Mouse (Mus musculus) urinary bladder, adult 2 months (tissue): ENCODE measurements around the gene Gstp2. TPM values are rescaled to one million over a fixed set of nuclear protein-coding genes. Genes with fewer than 3 reads are reported as not detected.

ENCODE experiments used
- DNase-seq: peaks from one replicate; pipeline ENCODE4 v3.0.0; 2022; ENCODE audit warnings: low spot score
- polyA plus RNA-seq: library from polyadenylated mRNA; depleted of rRNA; stranded (reverse); fragments of >200 nt; gene quantifications from 2 replicates; pipeline ENCODE4 v1.2.3, GENCODE M21; 2012; rRNA removed

Gene Gstp2
- polyA plus RNA-seq = 69.1 and 69.5 TPM in 2 replicates

GRCm38 (mm10) chr19:4045966-4046865 is at the start of gene Gstp2:
Gene Gstp2, minus strand, starts transcription at chr19:4046023.
- DNase-seq = no peak

GRCm38 (mm10) chr19:4094774-4095303 is 49.0 kb upstream of the Gstp2 start:
- DNase-seq = no peak

DNA sequence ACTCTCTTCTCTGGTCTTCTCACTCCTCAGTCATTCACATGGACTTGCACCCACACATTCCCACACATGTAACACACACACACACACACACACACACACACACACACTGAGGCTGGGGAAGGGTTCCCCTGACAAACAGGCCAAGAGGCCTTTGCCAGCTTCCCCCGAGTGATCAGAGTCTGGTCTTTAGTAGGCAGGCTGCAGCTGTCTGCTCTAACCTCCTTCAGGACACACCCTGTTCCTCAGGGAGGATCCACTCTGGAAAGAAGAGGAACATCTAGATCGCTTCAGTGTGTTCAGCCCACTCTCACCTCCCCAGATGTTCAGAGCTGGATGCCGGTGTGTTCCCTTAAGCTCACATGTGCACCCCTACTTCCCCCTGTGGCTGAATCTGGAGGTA is 48.5 kb upstream of the Gstp2 start:
- DNase-seq = no peak

DNA sequence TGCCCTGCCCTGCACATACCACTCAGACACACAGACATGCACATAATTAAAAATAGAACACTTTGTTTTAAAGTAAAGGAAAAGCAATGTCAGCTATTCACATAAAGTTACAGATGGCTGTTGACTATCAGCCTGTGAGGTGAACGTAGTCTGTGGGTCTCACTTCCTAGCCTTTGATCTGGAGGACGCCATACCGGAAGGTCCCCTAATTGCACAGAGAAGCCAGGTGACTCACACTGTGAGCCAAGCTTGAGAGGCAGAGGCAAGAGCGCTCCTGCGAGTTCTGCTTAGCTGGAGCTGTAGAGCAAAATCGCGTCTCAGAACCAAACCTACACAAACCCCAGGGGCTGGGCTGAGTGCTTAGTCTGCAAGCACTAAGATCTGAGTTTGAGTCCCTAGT is 47.9 kb upstream of the Gstp2 start:
- no peak for DNase-seq

DNA sequence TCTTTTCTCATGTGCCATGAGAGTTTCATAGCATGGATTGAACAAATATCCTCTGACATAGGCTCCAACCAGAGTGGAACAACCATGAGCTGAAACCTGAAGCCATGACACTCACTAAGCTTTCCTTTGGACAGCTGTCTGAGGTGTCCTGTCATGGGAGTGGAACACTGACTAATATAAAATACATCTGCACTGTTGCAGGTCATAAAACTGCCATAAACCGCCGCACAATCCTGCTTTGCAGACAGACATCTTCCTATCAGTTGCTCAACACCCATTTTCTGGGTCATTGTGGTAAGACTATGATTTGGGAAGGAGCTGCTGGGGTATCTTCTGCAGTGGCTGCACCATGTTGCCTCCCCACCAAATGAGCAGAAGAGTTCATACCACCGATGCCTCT is 46.9 kb upstream of the Gstp2 start:
- no peak for DNase-seq

DNA sequence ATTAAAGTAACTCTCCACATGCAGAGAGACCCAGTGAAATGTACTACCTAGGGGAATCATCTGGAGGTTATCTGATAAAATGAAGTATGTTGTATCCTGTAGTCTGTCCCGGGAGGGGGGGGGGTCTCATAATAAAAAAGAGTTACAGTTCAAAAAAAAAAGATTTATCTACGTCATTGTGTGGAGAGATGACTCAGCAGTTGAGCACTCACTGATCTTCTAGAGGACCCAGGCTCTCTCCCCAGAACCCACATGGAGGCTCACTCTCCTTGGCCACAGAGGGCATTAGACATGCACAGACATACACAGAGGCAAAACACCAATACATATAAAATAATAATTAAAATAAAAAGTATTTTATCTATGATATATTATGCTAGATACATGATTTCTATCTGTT is 45.6 kb upstream of the Gstp2 start:
- no peak for DNase-seq

DNA sequence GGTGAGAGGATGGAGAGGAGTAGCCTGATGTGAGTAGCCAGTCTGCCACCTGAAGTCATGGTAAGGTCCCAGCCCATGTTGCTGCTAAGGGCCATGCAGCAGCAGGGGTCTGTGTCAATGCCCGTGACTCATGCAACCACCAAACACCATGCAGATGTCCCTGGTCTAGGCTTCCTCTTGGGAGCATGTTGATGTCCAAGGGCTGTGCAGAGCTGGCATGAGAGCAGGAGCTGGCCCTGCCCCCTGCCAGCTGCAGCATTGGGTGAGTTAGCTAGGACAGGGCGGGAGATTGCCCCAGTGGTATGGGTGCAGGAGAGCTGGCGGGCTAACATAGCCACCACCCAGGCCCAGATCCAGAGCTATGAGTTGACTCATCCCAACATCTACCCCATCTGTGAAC is 44.6 kb upstream of the Gstp2 start:
- no peak for DNase-seq

- DNase-seq = no peak
Measured at GRCm38 (mm10) chr19:4089128-4089527, 43.3 kb upstream of the Gstp2 start.

GRCm38 (mm10) chr19:4088146-4088545 is 42.3 kb upstream of the Gstp2 start:
- DNase-seq = no peak

GRCm38 (mm10) chr19:4087090-4087489 is 41.3 kb upstream of the Gstp2 start:
- no peak for DNase-seq

- no peak for DNase-seq
Measured at GRCm38 (mm10) chr19:4086156-4086555, 40.3 kb upstream of the Gstp2 start.

GRCm38 (mm10) chr19:4084984-4085383 is 39.2 kb upstream of the Gstp2 start:
- DNase-seq = no peak

DNA sequence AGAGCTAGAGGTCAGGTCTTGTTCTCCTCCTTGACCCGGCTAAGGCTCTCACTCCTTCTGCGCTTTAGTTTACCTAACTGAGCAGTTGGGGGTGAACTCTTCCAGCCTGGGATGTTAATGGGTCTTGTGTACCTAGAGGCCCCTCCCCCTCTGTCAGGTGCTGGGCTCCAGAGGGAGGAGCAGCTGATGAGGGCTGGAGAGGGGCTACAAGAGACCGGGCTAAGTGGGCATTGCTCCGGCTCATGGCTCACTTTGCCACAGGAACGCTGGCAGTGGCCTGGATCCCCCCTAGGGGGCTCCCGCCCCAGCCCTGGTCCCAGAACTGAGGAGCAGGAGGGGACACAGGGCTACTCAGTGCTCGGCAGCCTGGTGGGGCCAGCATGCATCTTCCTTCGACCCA is 38.0 kb upstream of the Gstp2 start:
- DNase-seq = no peak

GRCm38 (mm10) chr19:4083316-4083715 is 37.5 kb upstream of the Gstp2 start:
- no peak for DNase-seq

- DNase-seq = no peak
Measured at GRCm38 (mm10) chr19:4082219-4082965, 36.6 kb upstream of the Gstp2 start.

GRCm38 (mm10) chr19:4081394-4081793 is 35.6 kb upstream of the Gstp2 start, which contains the start of gene Cabp2:
Gene Cabp2, plus strand, starts transcription at chr19:4081578.
- DNase-seq = no peak

- no peak for DNase-seq
Measured at GRCm38 (mm10) chr19:4080511-4081009, 34.7 kb upstream of the Gstp2 start.

DNA sequence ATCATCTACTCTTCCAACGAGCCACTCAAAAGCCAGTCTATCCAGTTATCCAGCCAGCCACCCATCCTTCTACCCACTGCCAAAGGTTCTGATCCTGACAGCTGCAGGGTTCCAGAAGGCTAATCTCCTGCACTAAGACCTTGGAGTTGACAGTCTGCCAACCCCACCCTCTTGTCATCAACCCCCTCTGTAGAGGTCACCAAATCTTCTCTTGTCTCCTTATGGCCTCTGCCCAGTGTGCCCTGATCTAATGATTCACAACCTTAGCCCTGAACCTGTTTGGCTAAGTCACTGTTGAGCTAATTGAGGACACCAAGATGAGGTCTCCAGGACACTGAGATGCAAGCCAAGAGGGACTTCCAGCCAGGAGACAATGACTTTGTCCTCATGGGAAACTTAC is 33.8 kb upstream of the Gstp2 start:
- no peak for DNase-seq

GRCm38 (mm10) chr19:4075531-4075930 is 29.7 kb upstream of the Gstp2 start:
- DNase-seq = no peak

DNA sequence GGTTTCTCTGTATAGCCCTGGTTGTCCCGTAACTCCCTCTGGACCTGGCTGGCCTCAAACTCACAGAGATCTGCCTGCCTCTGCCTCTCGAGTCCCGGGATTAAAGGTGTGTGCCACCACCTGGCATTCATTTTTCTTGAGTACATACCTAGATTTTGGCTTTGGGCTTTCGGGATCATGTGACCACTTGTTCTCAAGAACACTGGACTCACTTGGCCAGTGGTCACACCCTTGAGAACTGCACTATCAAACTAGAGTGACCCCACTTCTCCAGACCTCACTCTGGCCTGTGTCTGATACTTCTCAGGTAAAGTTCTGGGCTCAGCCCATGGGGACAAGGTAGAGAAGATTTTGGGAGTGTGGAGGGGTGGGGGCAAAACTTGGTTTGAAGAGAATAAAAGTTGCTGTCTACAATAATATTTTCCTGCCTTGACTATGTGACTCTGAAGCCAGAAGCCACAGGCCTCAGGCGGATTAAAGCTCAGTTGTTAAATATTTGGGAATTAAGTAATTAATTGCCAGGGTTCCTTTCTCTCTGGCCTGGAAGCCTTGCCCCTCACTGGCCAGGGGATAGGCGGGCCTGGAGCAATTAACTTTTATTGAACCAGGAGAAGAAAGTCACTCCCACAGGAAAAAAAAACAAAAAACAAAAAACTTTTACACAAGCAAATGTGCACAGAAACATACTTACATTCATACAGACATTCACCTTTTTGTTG is 27.0 kb upstream of the Gstp2 start:
- DNase-seq = no peak

DNA sequence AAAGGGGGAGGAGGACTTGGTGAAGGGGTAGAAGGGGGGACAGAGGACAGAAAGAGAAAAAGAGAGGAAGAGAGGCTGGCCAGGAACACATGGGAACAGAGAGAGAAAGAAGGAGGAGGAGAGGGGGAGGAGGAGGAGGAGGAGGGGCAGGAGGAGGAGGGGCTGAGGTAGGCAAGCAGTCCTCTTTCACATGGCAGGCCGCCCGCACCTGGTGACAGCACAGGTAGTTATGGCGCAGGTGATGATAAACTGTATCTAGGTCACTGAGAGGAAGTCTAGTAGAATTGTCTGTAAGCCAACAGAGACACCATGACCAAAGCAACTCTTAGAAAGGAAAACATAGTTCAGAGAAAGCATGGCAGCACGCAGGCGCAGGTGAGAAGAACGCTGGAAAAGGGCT is 25.6 kb upstream of the Gstp2 start:
- no peak for DNase-seq

GRCm38 (mm10) chr19:4070756-4071155 is 24.9 kb upstream of the Gstp2 start:
- no peak for DNase-seq
